In the genomic region with DNA sequence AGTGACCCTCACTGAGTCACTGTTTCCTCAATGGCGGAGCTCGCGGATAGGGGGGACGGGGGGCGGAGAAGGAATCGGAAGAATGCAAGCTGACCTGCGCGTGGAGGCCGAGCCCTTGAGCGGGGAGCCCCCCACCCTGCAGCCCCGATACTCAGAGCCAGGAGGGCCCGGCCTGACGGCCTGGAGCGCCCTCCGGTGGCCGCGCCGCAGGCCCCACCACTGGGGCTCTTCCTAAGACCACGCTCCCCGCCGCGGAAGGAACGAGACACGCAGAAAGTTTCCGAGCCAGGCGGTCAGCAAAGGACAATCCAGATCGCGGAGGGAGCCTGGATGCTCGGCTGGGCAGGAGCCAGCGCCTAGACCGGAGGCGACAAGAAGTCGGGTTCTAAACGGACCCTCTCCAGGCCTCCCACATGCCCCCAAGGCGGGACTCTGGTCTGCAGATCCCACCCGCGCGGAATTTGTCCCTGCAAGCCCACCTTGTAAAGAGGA, we compare ENCODE assay signal across 8 mouse cellular contexts. TPM values are rescaled to one million over a fixed set of nuclear protein-coding genes. Genes with fewer than 3 reads are reported as not detected.
DNase-seq lines count a peak whose midpoint lies in the region; ATAC-seq lines count a peak whose summit lies in the region.

No protein-coding gene starts in this region.

- peak overlapping the region; percentile 76 for H3K4me2 ChIP-seq in midbrain, embryonic 11.5 days

- ATAC-seq in midbrain, embryonic 11.5 days (ENCODE audit: low FRiP score), result peak; percentile 87

- peaks cover 50% of the 10 kb centered on the region for H3K4me1 ChIP-seq in limb, embryonic 10.5 days
- H3K4me1 ChIP-seq in midbrain, embryonic 11.5 days (ENCODE audit: control insufficient read depth, insufficient read depth, low read length), result peaks cover 11% of the 10 kb centered on the region

- peak overlapping the region; percentile 81 for H3K9ac ChIP-seq in midbrain, embryonic 11.5 days (ENCODE audit: low read length)

- H3K9me3 ChIP-seq in limb, embryonic 10.5 days (replicated peaks), result no peaks in the 10 kb centered on the region
- H3K9me3 ChIP-seq in midbrain, embryonic 11.5 days (ENCODE audit: control insufficient read depth, low read length), result no peaks in the 10 kb centered on the region

- peaks cover 9% of the 10 kb centered on the region for H3K36me3 ChIP-seq in limb, embryonic 10.5 days
- no peaks in the 10 kb centered on the region for H3K36me3 ChIP-seq in midbrain, embryonic 11.5 days (ENCODE audit: control insufficient read depth, insufficient read depth, low read length)

- WGBS in limb, embryonic 10.5 days, result under 1% methylated on average over 38 of the region's 38 CpGs
- under 1% methylated on average over 36 of the region's 38 CpGs for WGBS in midbrain, embryonic 11.5 days

- intact Hi-C loops in gastrocnemius, postnatal 36 days (cut with DNase I), result loop anchor here (1.0 to 5.0 kb wide), 2 partner anchors 76 to 137 kb away; no protein-coding TSS in a partner anchor

- peak overlapping the region; percentile 89 for H3K4me3 ChIP-seq in limb, embryonic 10.5 days
- H3K4me3 ChIP-seq in midbrain, embryonic 11.5 days (ENCODE audit: low read depth, low read length), result peak overlapping the region; percentile 77

- no peaks in the 10 kb centered on the region for H3K27me3 ChIP-seq in limb, embryonic 10.5 days (ENCODE audit: low read depth, poor library complexity, severe bottlenecking)
- no peaks in the 10 kb centered on the region for H3K27me3 ChIP-seq in midbrain, embryonic 11.5 days (ENCODE audit: control insufficient read depth, insufficient read depth, low read length)

- DNase-seq in adrenal gland, adult 2 months, result peak; percentile 85
- peak; percentile 71 for DNase-seq in embryo, embryonic 11.5 days (ENCODE audit: low read depth, low spot score)
- DNase-seq in gastrocnemius, postnatal 36 days, result peak; percentile 65 to 78
- peak; percentile 74 for DNase-seq in kidney, adult 11 months
- peak; percentile 87 for DNase-seq in limb, embryonic 10.5 days (ENCODE audit: low spot score)
- peak; percentile 98 for DNase-seq in midbrain, embryonic 11.5 days (ENCODE audit: low spot score, missing footprints)
- peak; percentile 79 for DNase-seq in right cerebral cortex, postnatal 4 days
- peak; percentile 71 for DNase-seq in yolk sac, embryonic 10.5 days (ENCODE audit: low spot score)

- peak overlapping the region; percentile 94 for H3K27ac ChIP-seq in limb, embryonic 10.5 days
- H3K27ac ChIP-seq in midbrain, embryonic 11.5 days (ENCODE audit: low read depth, low read length), result 0 out of 2 replicates have a peak overlapping the region, but pooled peaks have one; percentile 6

RNA-seq across cellular contexts. Expression of gene Pitpnc1, which starts 1.4 kb away (rescaled TPM):
- total RNA-seq in adrenal gland, adult 2 months (2021), result 10 to 100 TPM; 11.1 to 17.5 TPM
- polyA plus RNA-seq in adrenal gland, adult 2 months (2012; rRNA removed), result 1.8 and 2.8 TPM in 2 replicates
- total RNA-seq in gastrocnemius, postnatal 36 days (2021), result 10 to 100 TPM; 60.0 to 78.1 TPM
- 31.6 and 37.1 TPM in 2 replicates for polyA plus RNA-seq in limb, embryonic 10.5 days (2016; fragmentation: Nextera tagmentation; extraction: Ambion mirVana)
- polyA plus RNA-seq in midbrain, embryonic 11.5 days (2014; fragmentation: Nextera tagmentation; extraction: Ambion mirVana), result 29.9 and 32.1 TPM in 2 replicates

RNA-seq across cellular contexts. Expression of gene Psmd12, which starts 10.2 kb away (rescaled TPM):
- total RNA-seq in adrenal gland, adult 2 months (2021), result 100 to 1,000 TPM in 1 of 2 experiments, 10 to 100 TPM in 1; 90.8 to 102 TPM
- polyA plus RNA-seq in adrenal gland, adult 2 months (2012; rRNA removed), result 3.0 and 4.2 TPM in 2 replicates
- total RNA-seq in gastrocnemius, postnatal 36 days (2021), result 100 to 1,000 TPM in 1 of 2 experiments, 10 to 100 TPM in 1; 97.9 to 101 TPM
- 229 and 240 TPM in 2 replicates for polyA plus RNA-seq in limb, embryonic 10.5 days (2016; fragmentation: Nextera tagmentation; extraction: Ambion mirVana)
- polyA plus RNA-seq in midbrain, embryonic 11.5 days (2014; fragmentation: Nextera tagmentation; extraction: Ambion mirVana), result 232 and 254 TPM in 2 replicates

Comparison
In these comparisons a context has a peak if more than half of its experiments do, and no peak if none do; other contexts are left out.
1. Peak in every context shown above with its lines: DNase-seq, ATAC-seq, H3K4me3 ChIP-seq and H3K27ac ChIP-seq.
2. RNA of gene Psmd12, which starts 10.2 kb away (polyA plus RNA-seq): 232 to 254 TPM in midbrain, embryonic 11.5 days and 229 to 240 TPM in limb, embryonic 10.5 days; 3.0 to 4.2 TPM in adrenal gland, adult 2 months; every median in the first group is over 10 times any median in the second.